Mouse (Mus musculus): ENCODE results near the gene Cxcr6.
A peak's percentile ranks its signal among the peaks of the same experiment; 100 is the strongest.
"Not testable (repeated sequence)": the region's sequence is repeated elsewhere in the genome, so short reads cannot be mapped to it uniquely, and the experiment has no call there.

Cxcr6 gene

DNA sequence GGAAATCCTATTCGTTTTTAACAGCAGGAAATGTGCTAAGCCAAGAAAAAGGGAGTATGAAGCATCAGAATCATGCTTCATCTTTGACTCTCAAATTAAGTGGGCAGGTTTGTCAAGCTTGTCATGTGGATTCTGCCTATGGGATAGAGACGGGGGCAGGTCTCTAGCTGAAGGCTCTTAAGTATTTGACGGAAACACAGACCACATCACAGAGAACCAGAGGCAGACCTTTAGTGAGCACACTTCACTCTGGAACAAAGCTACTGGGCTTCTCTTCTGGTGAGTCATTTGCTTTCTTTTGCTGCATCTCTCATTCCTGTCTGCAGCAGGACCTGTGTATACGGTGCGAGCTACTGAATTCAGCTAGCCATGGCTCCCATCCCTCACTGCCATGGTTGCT is at the start of gene Cxcr6:
Cxcr6 (plus strand) TSS at position 209 of the 400 bp plus-strand sequence.
- DNase-seq (ENCODE audit: low read depth, low spot score) = no peak

DNA sequence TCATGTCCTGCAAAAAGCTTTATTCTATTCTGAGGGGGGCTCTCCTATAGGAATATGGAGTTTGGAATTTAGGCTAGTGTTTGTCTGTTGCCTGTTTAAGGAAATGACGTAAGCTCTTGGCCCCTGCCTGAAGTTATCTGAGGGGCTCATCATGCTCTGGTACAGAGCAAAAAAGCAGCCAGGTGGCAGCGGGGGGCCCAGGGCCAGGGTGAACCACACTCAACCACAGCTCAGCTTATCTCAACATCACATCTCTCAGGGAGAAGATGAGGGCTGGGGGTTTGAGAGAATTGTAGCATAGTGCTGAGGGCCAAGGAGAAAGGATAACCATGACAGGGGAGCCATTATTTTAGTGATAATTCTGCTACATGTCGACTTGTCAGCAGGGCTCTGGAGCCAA is 49.5 kb upstream of the Cxcr6 start:
- no peak for DNase-seq (ENCODE audit: low read depth, low spot score)

DNA sequence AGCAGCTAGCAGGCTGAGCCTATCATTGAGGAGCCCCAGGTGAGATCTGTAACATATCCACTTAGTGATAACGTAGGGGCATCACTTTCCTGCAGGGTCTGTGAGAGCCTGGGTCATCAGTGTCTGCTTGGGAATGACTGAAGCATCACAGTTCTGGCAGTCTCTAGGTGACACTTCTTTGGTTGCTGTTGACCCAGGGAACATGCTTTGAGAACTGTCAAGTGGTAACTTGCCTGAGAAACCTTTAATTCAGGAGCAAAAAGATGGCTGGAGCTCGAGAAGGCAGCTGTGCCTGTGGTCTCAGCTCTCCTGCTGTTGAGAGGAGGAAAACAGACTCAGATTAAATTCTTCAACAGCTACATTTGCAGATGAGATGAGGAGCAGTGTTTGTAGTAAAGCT is 48.9 kb upstream of the Cxcr6 start:
- DNase-seq (ENCODE audit: low read depth, low spot score) = no peak

DNA sequence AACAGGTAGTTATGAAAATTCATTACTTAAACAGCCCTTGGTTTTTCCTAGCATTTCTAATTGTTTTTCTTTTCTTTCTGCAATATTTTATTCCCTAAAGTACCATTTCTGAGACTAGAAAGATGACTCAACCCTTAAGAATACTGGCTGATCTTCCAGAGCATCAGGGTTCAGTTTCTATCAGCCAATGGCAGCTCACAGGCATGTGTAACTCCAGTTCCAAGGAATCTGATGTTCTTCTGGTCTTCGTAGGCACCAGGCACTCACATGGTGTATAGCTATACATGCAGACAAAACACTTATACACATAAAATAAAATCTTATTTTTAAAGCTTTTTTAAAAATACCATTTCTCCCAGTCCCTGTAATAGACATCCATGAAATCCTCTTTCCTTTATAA is 48.1 kb upstream of the Cxcr6 start:
- no peak for DNase-seq (ENCODE audit: low read depth, low spot score)

DNA sequence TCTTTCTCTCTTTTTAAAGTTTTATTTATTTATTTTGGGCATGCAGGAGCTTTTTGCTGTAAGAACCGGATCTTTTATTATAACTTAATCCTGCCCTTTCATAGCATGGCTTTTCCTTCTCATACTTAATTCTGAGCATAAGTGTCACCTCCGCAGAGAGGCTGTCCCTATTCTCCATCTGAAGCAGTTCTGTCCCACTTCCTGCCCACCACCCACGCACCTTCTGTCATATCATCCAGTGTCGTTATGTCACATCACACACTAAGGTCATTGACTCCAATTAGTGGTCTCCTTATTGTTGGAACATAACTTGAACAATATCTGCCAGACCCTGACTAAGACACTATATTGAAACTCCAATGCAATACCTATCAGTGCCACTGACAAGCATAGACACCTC is 47.6 kb upstream of the Cxcr6 start:
- DNase-seq (ENCODE audit: low read depth, low spot score) = no peak

DNA sequence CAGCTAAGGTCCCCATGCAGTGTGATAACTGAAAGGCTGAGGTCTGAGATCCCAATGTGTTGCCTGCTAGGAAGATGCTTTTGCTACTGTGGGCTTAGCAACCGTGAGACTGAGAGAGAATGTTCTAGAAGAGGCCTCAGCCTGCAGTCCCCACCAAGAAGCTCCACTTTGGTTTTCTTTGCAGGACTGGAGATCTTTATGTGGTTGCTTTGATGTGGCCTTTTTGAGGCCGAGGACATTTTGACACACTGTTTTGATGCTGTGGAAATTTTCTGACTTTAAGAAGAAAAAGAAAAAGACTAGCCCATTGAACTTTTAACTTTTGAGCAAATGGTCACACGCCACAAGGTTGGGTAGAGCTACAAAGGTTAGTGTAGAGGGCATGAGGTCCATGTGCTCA is 45.5 kb upstream of the Cxcr6 start:
- DNase-seq (ENCODE audit: low read depth, low spot score) = no peak

DNA sequence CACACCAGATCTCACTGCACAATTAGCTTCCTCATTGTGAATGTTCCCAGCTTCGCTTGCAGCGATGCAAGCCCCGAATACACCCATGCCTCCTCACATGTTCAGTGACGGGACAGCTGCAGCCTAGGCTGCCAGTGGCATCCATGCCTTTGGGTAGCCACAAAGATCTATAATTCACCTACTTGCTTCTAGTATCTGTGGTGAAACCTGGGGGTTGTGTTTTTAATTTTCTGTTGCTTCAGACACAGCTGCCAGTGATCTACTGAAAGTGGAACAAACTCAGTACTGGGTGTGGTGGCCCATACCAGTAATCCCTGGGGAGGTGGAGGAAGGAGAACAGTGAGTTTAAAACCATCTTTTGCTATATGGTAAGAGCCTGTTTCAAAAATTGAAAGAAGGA is 43.4 kb upstream of the Cxcr6 start:
- no peak for DNase-seq (ENCODE audit: low read depth, low spot score)

DNA sequence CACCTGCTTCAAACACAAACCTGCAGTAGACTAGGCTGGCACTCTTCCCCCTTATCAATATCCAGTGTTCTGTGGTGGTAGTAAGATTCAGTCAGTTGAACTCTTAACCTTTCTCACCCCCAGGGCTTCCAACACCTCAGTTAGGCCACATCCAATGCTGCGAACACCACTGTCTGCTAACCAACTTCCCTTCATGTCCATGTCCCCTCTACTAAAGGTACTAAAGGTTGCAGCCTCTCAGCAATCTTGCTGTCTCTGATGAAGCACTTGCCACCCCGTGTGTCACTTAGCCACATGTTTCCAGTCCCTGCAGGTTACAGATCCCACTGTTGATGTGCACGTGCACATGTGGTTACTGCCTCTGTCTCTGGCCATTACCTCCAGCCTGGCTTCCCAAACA is 42.5 kb upstream of the Cxcr6 start:
- DNase-seq (ENCODE audit: low read depth, low spot score) = no peak

DNA sequence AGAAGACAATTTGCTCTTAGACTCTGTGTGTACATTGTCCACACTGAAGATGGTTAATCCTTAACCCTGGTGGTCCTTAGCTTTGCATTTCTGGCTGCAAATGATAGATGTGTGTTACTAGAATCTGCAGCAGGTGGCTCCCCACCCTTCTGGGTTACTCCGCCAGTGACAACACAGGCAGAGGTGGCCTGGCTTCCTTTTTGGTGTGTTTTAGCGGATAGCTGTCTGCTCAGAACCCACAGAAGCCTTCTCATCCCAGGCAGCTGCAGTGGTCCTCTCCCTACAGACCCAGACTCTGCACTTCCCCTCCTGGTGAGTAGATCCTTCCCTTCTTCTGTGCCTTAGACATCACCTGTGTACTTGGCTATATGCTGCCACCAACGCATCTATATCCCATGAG is 39.3 kb upstream of the Cxcr6 start:
- no peak for DNase-seq (ENCODE audit: low read depth, low spot score)

DNA sequence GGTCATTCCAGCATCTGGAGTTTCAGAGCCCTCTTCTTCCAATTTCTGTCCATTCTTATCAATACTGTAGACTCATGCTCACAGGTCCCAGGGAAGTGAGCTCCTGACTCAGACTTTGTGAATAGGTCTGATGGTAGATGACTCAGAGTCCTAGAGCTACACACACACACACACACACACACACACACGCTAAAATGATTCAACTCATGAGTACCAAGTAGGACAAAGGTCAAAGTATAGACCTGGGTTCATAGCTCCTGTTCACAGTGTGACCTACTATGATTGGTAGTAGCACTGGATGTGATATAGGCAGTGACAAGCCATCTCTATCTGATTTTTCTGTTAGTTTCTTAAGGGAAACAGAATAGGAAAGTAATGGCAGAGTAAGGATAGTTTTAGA is 37.8 kb upstream of the Cxcr6 start:
- no peak for DNase-seq (ENCODE audit: low read depth, low spot score)

DNA sequence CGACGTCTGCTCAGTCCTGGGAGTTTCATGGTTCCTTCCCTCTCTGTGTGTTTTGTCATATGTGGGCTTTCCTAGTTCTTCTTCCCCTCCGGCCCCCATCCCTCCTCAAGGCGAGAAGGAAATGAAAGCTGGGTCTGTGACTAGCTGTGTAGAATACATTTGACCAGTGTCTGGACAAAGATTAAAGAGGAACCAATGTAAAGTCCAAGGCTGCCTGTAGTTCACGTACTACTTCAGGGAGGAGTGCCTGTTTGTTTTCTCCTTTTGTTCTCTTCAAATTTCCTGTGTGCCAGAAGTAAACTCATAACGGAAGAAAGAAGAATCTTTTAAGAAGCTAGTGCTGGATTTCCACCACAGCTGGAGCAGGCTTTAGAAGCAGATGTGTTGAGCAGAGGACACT is 36.7 kb upstream of the Cxcr6 start:
- no peak for DNase-seq (ENCODE audit: low read depth, low spot score)

DNA sequence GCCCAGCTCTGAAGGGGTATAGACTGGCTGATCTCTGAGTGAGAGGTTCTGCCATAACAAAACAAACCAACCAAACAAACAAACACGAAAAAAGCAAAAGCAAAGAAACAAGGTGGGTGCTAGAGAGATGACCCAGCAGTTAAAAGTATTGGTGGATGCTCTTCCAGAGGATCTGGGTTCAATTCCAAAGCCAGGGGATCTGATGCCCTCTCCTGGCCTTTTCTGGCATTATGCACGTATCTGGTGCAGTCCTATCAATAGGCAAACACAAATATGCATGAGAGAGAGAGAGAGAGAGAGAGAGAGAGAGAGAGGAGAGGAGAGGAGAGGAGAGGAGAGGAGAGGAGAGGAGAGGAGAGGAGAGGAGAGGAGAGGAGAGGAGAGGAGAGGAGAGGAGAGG is 33.0 kb upstream of the Cxcr6 start:
- not testable (repeated sequence) for DNase-seq (ENCODE audit: low read depth, low spot score)

DNA sequence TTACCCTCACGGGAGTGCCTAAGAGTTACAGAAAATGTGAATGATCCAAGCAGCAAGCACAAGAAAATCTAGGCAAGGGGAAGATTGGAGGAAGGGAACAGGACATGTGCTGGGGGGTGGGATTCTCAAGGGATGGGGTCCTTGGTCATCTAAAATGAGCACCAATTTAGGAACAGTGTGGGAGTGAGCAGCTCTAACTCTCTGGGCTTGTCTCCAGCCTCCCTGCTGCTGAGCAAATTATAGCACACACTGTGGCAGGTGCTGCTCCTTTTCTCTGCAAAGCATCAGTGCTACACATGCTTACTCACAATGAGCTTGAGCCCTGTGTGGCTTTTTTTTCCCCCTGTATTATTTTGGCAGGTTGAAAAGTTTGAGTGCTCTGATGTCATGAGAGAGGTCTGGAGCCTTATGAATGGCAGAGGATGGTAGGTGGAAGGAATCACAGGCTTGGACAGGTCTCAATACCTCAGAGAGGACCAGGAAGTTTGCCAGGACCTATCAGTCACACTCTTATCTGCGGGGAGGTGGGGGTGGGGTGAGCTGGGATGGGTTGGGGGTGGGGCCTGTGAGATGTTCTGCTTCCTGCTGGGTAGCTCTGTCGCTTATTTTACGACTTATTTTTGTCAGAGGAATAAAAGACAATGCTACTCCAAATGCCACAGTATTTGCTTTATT is 17.3 kb upstream of the Cxcr6 start:
- DNase-seq (ENCODE audit: low read depth, low spot score) = peak; percentile 73

DNA sequence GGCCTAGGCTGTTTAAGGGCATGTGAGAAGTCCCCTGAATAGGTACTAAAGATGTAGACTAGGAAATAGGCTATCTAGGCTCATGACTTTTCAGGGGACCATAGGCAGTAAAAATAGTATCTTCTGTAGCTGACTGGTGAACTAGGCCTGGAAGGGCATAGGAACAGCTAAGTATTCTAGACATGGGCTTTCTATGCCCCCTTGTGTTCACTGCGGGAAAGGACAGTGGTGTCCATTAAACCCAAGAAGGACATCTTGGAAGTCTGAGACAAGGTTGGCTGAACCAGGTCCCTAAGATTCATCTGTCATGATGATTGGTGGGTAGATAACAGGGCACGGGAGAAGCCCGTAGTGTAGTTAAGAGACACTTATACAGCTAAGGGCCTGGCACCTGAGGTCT is 10.1 kb upstream of the Cxcr6 start:
- peak; percentile 66 for DNase-seq (ENCODE audit: low read depth, low spot score)

DNA sequence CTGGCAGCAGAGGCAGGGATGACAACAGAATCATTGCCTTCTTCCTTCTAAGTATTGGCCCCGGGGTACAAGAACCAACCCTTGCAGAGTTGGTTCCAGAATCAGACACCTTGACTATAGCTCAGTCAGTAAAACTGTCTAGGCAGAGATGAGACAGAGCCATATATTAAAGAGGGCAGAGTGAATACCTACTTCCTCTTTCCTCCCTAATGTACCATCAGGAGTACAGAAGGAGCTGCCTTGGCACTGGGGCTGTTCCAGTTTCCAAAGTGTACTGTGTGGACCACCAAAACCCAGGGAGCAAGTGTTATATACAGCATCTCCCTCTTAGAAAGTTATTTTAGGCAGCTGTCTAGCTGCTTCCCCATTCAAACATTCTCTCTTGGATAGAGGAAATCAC is 4.7 kb upstream of the Cxcr6 start:
- no peak for DNase-seq (ENCODE audit: low read depth, low spot score)

DNA sequence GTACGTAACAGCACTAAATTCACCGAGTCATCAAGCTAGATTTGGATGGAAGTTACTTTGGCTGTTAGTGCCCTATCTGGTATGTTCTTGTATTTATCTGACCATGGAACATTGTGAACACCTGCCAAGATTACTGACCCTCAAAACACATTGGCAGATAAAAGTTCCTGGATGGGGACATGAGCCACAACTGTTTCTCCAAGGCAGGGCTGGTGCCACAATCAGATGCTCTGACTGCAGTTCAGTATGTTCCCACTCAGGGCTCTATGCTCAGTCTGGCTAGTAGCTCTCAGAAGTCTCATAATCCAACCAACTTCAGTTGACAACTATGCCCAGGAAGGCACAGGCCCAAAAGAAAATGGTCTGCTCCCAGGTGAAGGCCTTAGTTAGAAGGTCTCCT is 3.9 kb upstream of the Cxcr6 start:
- no peak for DNase-seq (ENCODE audit: low read depth, low spot score)

DNA sequence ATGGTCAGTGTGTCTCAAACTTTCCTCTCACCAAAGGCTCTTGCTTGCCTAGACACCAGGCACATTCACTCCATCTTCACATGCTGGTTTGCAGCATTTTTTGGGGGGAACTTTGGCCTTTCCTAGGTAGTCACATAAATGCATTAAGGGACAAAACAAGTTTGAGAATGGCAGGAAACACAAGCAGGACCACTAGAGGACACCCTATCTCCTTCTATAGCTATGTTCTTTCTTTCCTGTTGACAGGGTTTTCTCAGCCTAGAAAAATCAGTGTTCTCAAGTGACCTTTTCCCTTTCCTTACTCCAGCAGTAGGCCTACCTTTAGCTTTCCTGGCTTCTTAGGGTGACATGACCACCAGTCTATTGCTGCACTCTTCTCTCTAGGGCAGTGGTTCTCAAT is 3.4 kb upstream of the Cxcr6 start:
- no peak for DNase-seq (ENCODE audit: low read depth, low spot score)

DNA sequence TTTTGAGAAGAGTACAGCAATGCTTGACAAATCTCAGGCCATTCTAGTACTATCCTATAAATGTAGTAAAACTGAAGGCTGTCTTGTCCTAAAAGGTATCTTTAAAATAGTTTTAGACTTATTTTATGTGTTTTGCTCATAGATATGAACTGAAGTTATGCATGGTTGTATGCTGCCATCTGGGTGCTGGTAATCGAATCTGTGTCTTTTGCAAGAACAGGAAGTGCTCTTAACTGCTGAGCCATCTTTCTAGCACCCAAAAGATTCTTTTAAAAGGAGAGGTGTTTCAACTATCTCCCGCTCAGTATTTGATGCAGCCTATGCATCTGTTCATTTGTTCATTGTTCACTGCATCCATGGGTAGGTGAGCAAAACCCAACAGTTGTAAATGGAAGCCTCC is 1.0 kb upstream of the Cxcr6 start:
- no peak for DNase-seq (ENCODE audit: low read depth, low spot score)

DNA sequence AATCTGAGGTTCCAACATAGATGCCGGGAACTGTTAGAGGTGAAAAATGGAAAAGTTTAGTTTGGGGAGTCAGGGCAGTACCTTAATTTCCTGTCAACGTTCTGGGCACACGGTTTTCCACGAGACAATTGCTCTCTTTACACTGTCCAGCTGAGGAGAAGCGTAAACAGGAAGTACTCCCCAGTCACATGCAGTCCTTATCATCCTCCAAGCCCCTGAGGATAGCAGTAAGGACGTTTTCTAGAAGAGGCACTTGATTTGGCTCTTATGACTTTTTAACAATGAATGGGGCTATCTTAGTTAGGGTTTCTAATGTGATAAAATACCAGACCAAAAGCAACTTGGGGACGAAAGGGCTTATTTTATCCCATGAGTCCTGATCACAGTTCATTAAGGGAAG is 2.3 kb downstream of the Cxcr6 start:
- DNase-seq (ENCODE audit: low read depth, low spot score) = no peak

DNA sequence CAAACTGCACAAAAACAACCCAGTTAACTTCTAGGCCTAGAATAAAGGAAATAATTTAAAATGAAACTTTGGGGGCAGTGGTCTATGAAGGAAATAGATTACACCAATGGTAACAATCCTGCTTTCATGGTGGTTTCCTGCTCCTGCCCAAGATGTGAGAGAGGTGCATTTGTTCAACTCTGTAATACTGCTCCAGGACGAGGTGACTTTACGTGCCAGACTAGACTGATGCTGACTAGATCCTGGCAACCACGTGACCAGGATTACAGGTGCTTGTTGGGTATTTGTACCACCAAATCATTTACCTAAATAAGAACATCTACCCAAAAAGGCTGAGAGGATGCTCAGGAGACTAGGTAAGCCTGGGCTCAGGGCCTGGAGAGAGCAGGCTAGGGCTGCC is 5.6 kb downstream of the Cxcr6 start:
- no peak for DNase-seq (ENCODE audit: low read depth, low spot score)

DNA sequence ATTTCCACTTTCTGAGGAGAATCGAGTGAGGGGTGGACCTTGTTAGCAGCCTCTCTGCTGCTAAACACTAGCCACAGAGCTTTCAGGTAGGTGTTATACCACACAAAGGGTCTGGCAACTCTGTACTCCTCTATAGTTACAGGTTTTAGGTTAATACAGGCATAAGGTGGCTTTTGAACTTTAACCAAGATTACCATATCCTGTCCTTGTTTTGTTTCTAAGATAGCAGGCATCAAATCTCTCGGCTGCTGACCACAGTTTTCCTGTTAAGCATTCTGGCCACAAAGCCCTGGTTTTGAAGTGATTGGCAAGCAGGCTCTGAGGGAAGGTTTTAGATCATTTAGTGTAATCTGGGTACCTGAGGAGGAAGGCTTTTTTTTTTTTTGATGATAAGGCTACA is 8.1 kb downstream of the Cxcr6 start:
- no peak for DNase-seq (ENCODE audit: low read depth, low spot score)

DNA sequence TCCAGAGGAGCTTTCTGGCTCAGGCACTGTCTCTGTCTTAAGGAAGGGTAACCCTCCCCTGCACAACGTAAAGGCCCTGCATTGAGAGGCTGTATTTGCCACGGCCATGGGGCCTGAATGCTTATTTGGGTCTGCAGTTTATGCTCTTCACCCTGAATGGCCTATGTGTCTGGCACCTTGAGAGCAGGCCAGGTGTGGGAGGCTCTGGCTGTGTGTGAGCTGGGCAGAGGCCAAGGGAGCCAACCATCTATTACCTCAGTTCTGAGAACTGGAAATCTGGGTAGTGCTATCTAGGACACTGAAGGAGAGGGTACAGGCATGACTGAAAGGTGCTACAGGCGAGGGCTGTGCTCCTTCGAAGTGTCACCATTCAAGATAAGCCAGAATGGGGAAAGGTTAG is 8.5 kb downstream of the Cxcr6 start:
- DNase-seq (ENCODE audit: low read depth, low spot score) = peak; percentile 40

DNA sequence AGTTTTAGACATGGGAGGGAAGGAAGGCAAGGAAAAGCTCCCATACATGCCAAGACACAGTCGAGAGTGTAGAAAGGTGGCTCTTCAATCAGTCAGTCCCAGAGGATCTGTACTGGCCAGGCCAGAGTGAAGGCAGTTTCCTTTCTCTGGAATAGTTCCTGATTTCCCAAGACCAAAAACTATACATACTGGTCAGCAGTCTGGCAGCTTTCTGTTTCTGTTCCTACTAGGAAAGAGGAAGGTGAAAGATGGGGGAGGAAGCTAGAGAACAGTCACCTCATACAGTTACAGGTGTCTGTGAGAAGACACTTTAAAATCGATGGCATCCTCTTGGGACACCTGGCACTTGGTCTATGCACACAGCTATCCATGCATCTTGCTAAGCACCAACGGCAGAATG is 9.2 kb downstream of the Cxcr6 start:
- peak; percentile 17 for DNase-seq (ENCODE audit: low read depth, low spot score)

DNA sequence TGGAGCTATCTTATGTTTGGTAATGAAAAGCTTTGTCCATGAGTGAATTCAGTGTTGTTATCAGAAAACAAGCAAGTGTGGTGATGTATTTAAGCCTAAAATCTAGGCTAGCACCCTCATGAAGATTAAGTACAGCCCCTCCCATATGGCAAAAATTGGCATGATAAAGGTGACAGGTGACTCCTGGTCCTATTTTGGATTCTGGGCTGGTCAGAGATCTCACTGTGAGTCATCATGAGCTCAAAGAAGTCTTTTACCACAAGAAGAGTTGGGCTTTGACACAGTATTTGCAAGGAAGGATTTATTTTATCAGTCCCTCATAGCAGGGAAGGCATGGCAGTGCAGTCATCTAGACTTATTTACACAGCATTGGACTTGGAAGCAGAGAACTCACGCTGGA is 9.7 kb downstream of the Cxcr6 start:
- DNase-seq (ENCODE audit: low read depth, low spot score) = peak; percentile 17
